Mouse (Mus musculus): Measurements from ENCODE around the gene Ahcy. TPM values are rescaled to one million over a fixed set of nuclear protein-coding genes. Genes with fewer than 3 reads are reported as not detected.

Gene Ahcy
- polyA plus RNA-seq, 1 experiment from 2014 or later, result 48.0 TPM

DNA sequence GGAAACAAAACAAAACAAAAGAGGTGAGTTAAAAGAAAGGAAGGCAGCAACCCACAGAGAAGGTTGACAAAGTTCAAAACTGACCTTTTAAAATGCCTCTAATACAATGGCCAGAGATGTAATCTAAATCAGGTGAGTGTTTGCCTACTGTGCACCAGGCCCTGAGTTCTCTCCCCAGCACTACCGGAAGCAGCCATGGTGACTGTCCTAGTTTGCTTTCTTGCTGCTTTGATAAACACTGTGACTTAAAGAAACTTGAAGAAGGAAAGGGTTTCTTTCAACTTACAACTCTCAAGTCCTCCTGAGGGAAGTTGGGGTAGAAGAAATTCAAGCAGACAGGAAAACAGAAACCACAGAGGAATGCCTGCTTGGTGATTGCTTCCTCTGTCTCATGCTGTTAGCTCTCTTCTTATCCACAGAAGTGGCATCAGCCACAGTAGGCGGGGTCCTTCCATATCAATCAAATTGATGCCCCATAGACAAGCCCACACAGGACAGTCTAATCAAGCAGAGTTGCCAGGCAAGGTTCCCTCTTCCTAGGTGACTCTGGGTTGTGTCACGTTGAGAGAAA, 63.1 kb downstream of the Ahcy start:
- no peak for ATAC-seq (replicated peaks)
- no peak overlapping the region for H3K4me3 ChIP-seq
- H3K27me3 ChIP-seq, result no peaks in the 10 kb centered on the region
- no peak overlapping the region for H3K9ac ChIP-seq (replicated peaks)
- WGBS, result 63% methylated on average over 3 of the region's 3 CpGs
- no peaks in the 10 kb centered on the region for H3K4me1 ChIP-seq
- H3K9me3 ChIP-seq, result no peaks in the 10 kb centered on the region
- no peak overlapping the region for H3K27ac ChIP-seq (replicated peaks)
- H3K4me2 ChIP-seq (replicated peaks), result no peak overlapping the region
- no peaks in the 10 kb centered on the region for H3K36me3 ChIP-seq

Other genes starting within 250 kb of the Ahcy start
- 69.1 and 70.9 TPM in 2 replicates for gene Eif2s2, start 181.6 kb downstream of the Ahcy start, polyA plus RNA-seq (2015; fragmentation: Nextera tagmentation; extraction: Ambion mirVana)
- gene Gm14226, start 56.2 kb downstream of the Ahcy start, polyA plus RNA-seq (2015; fragmentation: Nextera tagmentation; extraction: Ambion mirVana), result 0.13 and 0.18 TPM in 2 replicates
- 48.8 and 49.8 TPM in 2 replicates for gene Itch, start 59.0 kb upstream of the Ahcy start, polyA plus RNA-seq (2015; fragmentation: Nextera tagmentation; extraction: Ambion mirVana)
- 632 and 664 TPM in 2 replicates for gene Dynlrb1, start 162.0 kb upstream of the Ahcy start, polyA plus RNA-seq (2015; fragmentation: Nextera tagmentation; extraction: Ambion mirVana)
- gene Map1lc3a, start 201.8 kb upstream of the Ahcy start, polyA plus RNA-seq (2015; fragmentation: Nextera tagmentation; extraction: Ambion mirVana), result 358 and 365 TPM in 2 replicates

All from forebrain, embryonic 15.5 days (tissue).